Mouse (Mus musculus) liver, embryonic 12.5 days (tissue): ENCODE data around the gene Psmb2. TPM values are rescaled to one million over a fixed set of nuclear protein-coding genes. Genes with fewer than 3 reads are reported as not detected.

Experiments
- ATAC-seq: fragments of 200-750 bp; cut with Nextera tagmentation; 2 replicates; pipeline ENCODE4 v1.8.0; 2017; ENCODE audit warnings: moderate number of reproducible peaks, mild to moderate bottlenecking, moderate library complexity
- H3K27ac ChIP-seq: fragments of 300-500 bp; sonication (generic); 2 replicates; pipeline ENCODE4 v1.5.1; 2016; ENCODE audit warnings: mild to moderate bottlenecking
- H3K27me3 ChIP-seq: fragments of 300-500 bp; sonication (generic); replicated peaks from 2 replicates; pipeline ENCODE4 v1.6.1; 2016; ENCODE audit warnings: mild to moderate bottlenecking, moderate library complexity
- H3K36me3 ChIP-seq: fragments of 300-500 bp; sonication (generic); 2 replicates; pipeline ENCODE4 v1.6.1; 2016; ENCODE audit warnings: mild to moderate bottlenecking, moderate library complexity
- H3K4me1 ChIP-seq: fragments of 300-500 bp; sonication (generic); 2 replicates; pipeline ENCODE4 v1.6.1; 2016
- H3K4me2 ChIP-seq: fragments of 300-500 bp; sonication (generic); 2 replicates; pipeline ENCODE4 v1.6.1; 2016; ENCODE audit warnings: mild to moderate bottlenecking, moderate library complexity
- H3K4me3 ChIP-seq: fragments of 300-500 bp; sonication (generic); 2 replicates; pipeline ENCODE4 v1.5.1; 2016; ENCODE audit warnings: mild to moderate bottlenecking, moderate library complexity
- H3K9ac ChIP-seq: fragments of 300-500 bp; sonication (generic); 2 replicates; pipeline ENCODE4 v1.6.1; 2016; ENCODE audit warnings: mild to moderate bottlenecking, moderate library complexity
- H3K9me3 ChIP-seq: fragments of 300-500 bp; sonication (generic); replicated peaks from 2 replicates; pipeline ENCODE4 v1.6.1; 2016; ENCODE audit warnings: mild to moderate bottlenecking, moderate library complexity
- WGBS: fragments of 180-500 bp; shearing (Covaris S2); methylation state at CpG from one replicate; pipeline ENCODE4 v1.1.7; 2016; ENCODE audit not compliant: insufficient replicate concordance; 5-methylcytosine and 5-hydroxymethylcytosine counted together
- polyA plus RNA-seq: library from polyadenylated mRNA; unstranded; fragments of >200 nt; fragmentation: Nextera tagmentation; extraction: Ambion mirVana; gene quantifications from 2 replicates; pipeline ENCODE4 v1.2.1, GENCODE M21; 2016

Gene Psmb2
- polyA plus RNA-seq, 1 experiment from 2014 or later, result 374 TPM

- Histone ChIP-seq H3K27me3 (peaks cover 27% of the 10 kb centered on the region), H3K9ac (no peak overlapping the region), H3K9me3 (no peaks in the 10 kb centered on the region), H3K4me2 (no peak overlapping the region), H3K27ac (no peak overlapping the region), H3K4me3 (no peak overlapping the region), H3K36me3 (no peaks in the 10 kb centered on the region), H3K4me1 (no peaks in the 10 kb centered on the region)
- no peak for ATAC-seq
- WGBS, result 9% methylated on average over 9 of the region's 9 CpGs
Measured at GRCm38 (mm10) chr4:126655356-126655755, 22.1 kb upstream of the Psmb2 start.

- Histone ChIP-seq H3K4me3 (no peak overlapping the region), H3K4me2 (no peak overlapping the region), H3K4me1 (no peaks in the 10 kb centered on the region), H3K27me3 (peaks cover 27% of the 10 kb centered on the region), H3K9me3 (no peaks in the 10 kb centered on the region), H3K27ac (no peak overlapping the region), H3K36me3 (no peaks in the 10 kb centered on the region), H3K9ac (no peak overlapping the region)
- 56% methylated on average over 7 of the region's 7 CpGs for WGBS
- ATAC-seq, result no peak
Measured at GRCm38 (mm10) chr4:126661249-126661648, 16.2 kb upstream of the Psmb2 start.

GRCm38 (mm10) chr4:126667075-126667474 lies 10.4 kb upstream of the Psmb2 start:
- Histone ChIP-seq H3K4me1 (no peaks in the 10 kb centered on the region), H3K4me2 (no peak overlapping the region), H3K9me3 (0 out of 2 replicates have a peak, but pooled peaks cover 2% of the 10 kb centered on the region), H3K36me3 (no peaks in the 10 kb centered on the region), H3K9ac (no peak overlapping the region), H3K27me3 (peaks cover 8% of the 10 kb centered on the region; the same call in 1 of the 2 replicates), H3K27ac (no peak overlapping the region), H3K4me3 (no peak overlapping the region)
- no peak for ATAC-seq
- 74% methylated on average over 2 of the region's 2 CpGs for WGBS

GRCm38 (mm10) chr4:126682298-126682697 lies 4.9 kb downstream of the Psmb2 start:
- Histone ChIP-seq H3K4me1 (peaks cover 51% of the 10 kb centered on the region), H3K9me3 (no peaks in the 10 kb centered on the region), H3K27me3 (no peaks in the 10 kb centered on the region), H3K27ac (peak overlapping the region; percentile 61), H3K36me3 (peaks cover 38% of the 10 kb centered on the region), H3K4me3 (peak overlapping the region; percentile 28), H3K4me2 (peak overlapping the region; percentile 54), H3K9ac (peak overlapping the region; percentile 39; the same call in 1 of the 2 replicates)
- 27% methylated on average over 5 of the region's 5 CpGs for WGBS
- peak; percentile 67 for ATAC-seq

- H3K9ac ChIP-seq, result peak overlapping the region; percentile 55
Measured at GRCm38 (mm10) chr4:126683084-126683483, 5.7 kb downstream of the Psmb2 start.

GRCm38 (mm10) chr4:126689457-126689856 lies 12.0 kb downstream of the Psmb2 start:
- no peak overlapping the region for H3K27ac ChIP-seq
- 81% methylated on average over 2 of the region's 2 CpGs for WGBS
- no peak for ATAC-seq
- H3K4me3 ChIP-seq, result no peak overlapping the region
- H3K9me3 ChIP-seq, result no peaks in the 10 kb centered on the region
- peaks cover 81% of the 10 kb centered on the region for H3K36me3 ChIP-seq
- no peak overlapping the region for H3K9ac ChIP-seq
- H3K27me3 ChIP-seq, result no peaks in the 10 kb centered on the region
- no peak overlapping the region for H3K4me2 ChIP-seq
- no peaks in the 10 kb centered on the region for H3K4me1 ChIP-seq

More at GRCm38 (mm10) chr4:126683084-126683483, 5.7 kb downstream of the Psmb2 start:
- H3K4me1 ChIP-seq, result peaks cover 50% of the 10 kb centered on the region
- no peak for ATAC-seq
- no peaks in the 10 kb centered on the region for H3K27me3 ChIP-seq
- H3K4me2 ChIP-seq, result peak overlapping the region; percentile 54
- no peaks in the 10 kb centered on the region for H3K9me3 ChIP-seq
- H3K36me3 ChIP-seq, result peaks cover 46% of the 10 kb centered on the region
- peak overlapping the region; percentile 18 for H3K4me3 ChIP-seq
- peak overlapping the region; percentile 80 for H3K27ac ChIP-seq
- WGBS, result 77% methylated on average over 3 of the region's 3 CpGs

- Histone ChIP-seq H3K9ac (no peak overlapping the region), H3K4me3 (no peak overlapping the region), H3K27me3 (no peaks in the 10 kb centered on the region), H3K4me1 (no peaks in the 10 kb centered on the region), H3K4me2 (no peak overlapping the region), H3K9me3 (no peaks in the 10 kb centered on the region), H3K36me3 (peaks cover 75% of the 10 kb centered on the region), H3K27ac (no peak overlapping the region)
- ATAC-seq, result no peak
- WGBS, result 91% methylated on average over 5 of the region's 5 CpGs
Measured at GRCm38 (mm10) chr4:126693021-126693420, 15.6 kb downstream of the Psmb2 start.

- H3K4me2 ChIP-seq, result no peak overlapping the region
- H3K27ac ChIP-seq, result no peak overlapping the region
- H3K9ac ChIP-seq, result no peak overlapping the region
- WGBS, result 83% methylated on average over 4 of the region's 4 CpGs
- no peak for ATAC-seq
- no peaks in the 10 kb centered on the region for H3K4me1 ChIP-seq
- H3K27me3 ChIP-seq, result no peaks in the 10 kb centered on the region
- no peaks in the 10 kb centered on the region for H3K9me3 ChIP-seq
- H3K36me3 ChIP-seq, result peaks cover 79% of the 10 kb centered on the region
- no peak overlapping the region for H3K4me3 ChIP-seq
Measured at GRCm38 (mm10) chr4:126696908-126697307, 19.5 kb downstream of the Psmb2 start.

- no peak overlapping the region for H3K9ac ChIP-seq
- no peaks in the 10 kb centered on the region for H3K27me3 ChIP-seq
- H3K9me3 ChIP-seq, result no peaks in the 10 kb centered on the region
- H3K27ac ChIP-seq, result no peak overlapping the region
- peaks cover 89% of the 10 kb centered on the region for H3K36me3 ChIP-seq
- WGBS, result 79% methylated on average over 12 of the region's 12 CpGs
- ATAC-seq, result no peak
- H3K4me2 ChIP-seq, result no peak overlapping the region
- no peaks in the 10 kb centered on the region for H3K4me1 ChIP-seq
- H3K4me3 ChIP-seq, result no peak overlapping the region
Measured at GRCm38 (mm10) chr4:126706630-126707438, 29.4 kb downstream of the Psmb2 start.

GRCm38 (mm10) chr4:126707439-126707826 lies 30.0 kb downstream of the Psmb2 start:
- no peak for ATAC-seq
- Histone ChIP-seq H3K4me1 (no peaks in the 10 kb centered on the region), H3K36me3 (peaks cover 89% of the 10 kb centered on the region), H3K27me3 (no peaks in the 10 kb centered on the region), H3K4me3 (no peak overlapping the region), H3K9ac (no peak overlapping the region), H3K4me2 (no peak overlapping the region), H3K27ac (no peak overlapping the region), H3K9me3 (no peaks in the 10 kb centered on the region)
- WGBS, result 75% methylated on average over 5 of the region's 5 CpGs

GRCm38 (mm10) chr4:126732111-126732510 lies 54.7 kb downstream of the Psmb2 start:
- H3K9me3 ChIP-seq, result no peaks in the 10 kb centered on the region
- H3K4me1 ChIP-seq, result peaks cover 12% of the 10 kb centered on the region
- no peak overlapping the region for H3K4me2 ChIP-seq
- no peak overlapping the region for H3K27ac ChIP-seq
- H3K9ac ChIP-seq, result no peak overlapping the region
- H3K36me3 ChIP-seq, result no peaks in the 10 kb centered on the region
- WGBS, result 5% methylated on average over 18 of the region's 18 CpGs
- no peak overlapping the region for H3K4me3 ChIP-seq
- ATAC-seq, result no peak
- peaks cover 84% of the 10 kb centered on the region for H3K27me3 ChIP-seq

- no peak overlapping the region for H3K4me3 ChIP-seq
- no peak overlapping the region for H3K27ac ChIP-seq
- no peak overlapping the region for H3K9ac ChIP-seq
- H3K27me3 ChIP-seq, result peaks cover 91% of the 10 kb centered on the region
- H3K4me2 ChIP-seq, result no peak overlapping the region
- no peaks in the 10 kb centered on the region for H3K9me3 ChIP-seq
- no peaks in the 10 kb centered on the region for H3K36me3 ChIP-seq
- ATAC-seq, result no peak
- peaks cover 12% of the 10 kb centered on the region for H3K4me1 ChIP-seq
- 7% methylated on average over 26 of the region's 26 CpGs for WGBS
Measured at GRCm38 (mm10) chr4:126732531-126733380, 55.3 kb downstream of the Psmb2 start.
